Mouse (Mus musculus) erythroblast, adult 5-6 weeks (primary cell): Measurements from ENCODE around the gene Arhgap17. TPM values are rescaled to one million over a fixed set of nuclear protein-coding genes. Genes with fewer than 3 reads are reported as not detected.
A peak's percentile ranks its signal among the peaks of the same experiment; 100 is the strongest.

Source experiments
- ATAC-seq: replicated peaks from 2 replicates; pipeline ENCODE4 v1.8.0; 2016; ENCODE audit warnings: moderate number of reproducible peaks, mild to moderate bottlenecking, moderate TSS enrichment, inconsistent platforms; ENCODE audit not compliant: poor library complexity, low FRiP score, severe bottlenecking
- total RNA-seq, 2 experiments: library from RNA; stranded (forward) in 1 of 2; stranded (reverse) in 1 of 2; fragments of 150-400 nt in 1 of 2; fragments of 200-764, 138-1000 nt in 1 of 2; gene quantifications; 2 replicates each; pipeline versions ENCODE4 v1.2.3 to v1.2.4; 2015 to 2017; ENCODE audit warnings: low replicate concordance in 2 of 2

Arhgap17 gene
- 16.5 and 24.5 TPM in 2 replicates for total RNA-seq (2015; ENCODE audit: low replicate concordance)
- 5.4 and 7.2 TPM in 2 replicates for total RNA-seq (2017; ENCODE audit: low replicate concordance)

- peak; percentile 89 for ATAC-seq
Observed at GRCm38 (mm10) chr7:123369759-123370481, at the start of gene Arhgap17, which contains the start of gene Lcmt1. Gene Arhgap17, minus strand, starts transcription at chr7:123369915. Gene Lcmt1, plus strand, starts transcription at chr7:123369784.

- no peak for ATAC-seq
Observed at GRCm38 (mm10) chr7:123417661-123418060, 47.9 kb upstream of the Arhgap17 start.

- no peak for ATAC-seq
Observed at GRCm38 (mm10) chr7:123416803-123417202, 47.1 kb upstream of the Arhgap17 start.

- no peak for ATAC-seq
Observed at GRCm38 (mm10) chr7:123412143-123412542, 42.4 kb upstream of the Arhgap17 start.

- ATAC-seq = no peak
Observed at GRCm38 (mm10) chr7:123411109-123411508, 41.4 kb upstream of the Arhgap17 start.

GRCm38 (mm10) chr7:123410502-123410901 is 40.8 kb upstream of the Arhgap17 start:
- ATAC-seq = no peak

GRCm38 (mm10) chr7:123406988-123407387 is 37.3 kb upstream of the Arhgap17 start:
- no peak for ATAC-seq

GRCm38 (mm10) chr7:123405619-123406018 is 35.9 kb upstream of the Arhgap17 start:
- ATAC-seq = no peak

GRCm38 (mm10) chr7:123404198-123404597 is 34.5 kb upstream of the Arhgap17 start:
- no peak for ATAC-seq

GRCm38 (mm10) chr7:123401121-123401520 is 31.4 kb upstream of the Arhgap17 start:
- ATAC-seq = no peak

GRCm38 (mm10) chr7:123399286-123399685 is 29.6 kb upstream of the Arhgap17 start:
- ATAC-seq = no peak

- peak; percentile 68; the same call in 1 of the 2 replicates for ATAC-seq
Observed at GRCm38 (mm10) chr7:123398828-123399227, 29.1 kb upstream of the Arhgap17 start.

GRCm38 (mm10) chr7:123397931-123398330 is 28.2 kb upstream of the Arhgap17 start:
- ATAC-seq = no peak

- no peak for ATAC-seq
Observed at GRCm38 (mm10) chr7:123397369-123397768, 27.7 kb upstream of the Arhgap17 start.

GRCm38 (mm10) chr7:123396900-123397299 is 27.2 kb upstream of the Arhgap17 start:
- no peak for ATAC-seq

- no peak for ATAC-seq
Observed at GRCm38 (mm10) chr7:123394271-123394670, 24.6 kb upstream of the Arhgap17 start.

GRCm38 (mm10) chr7:123389686-123390280 is 20.1 kb upstream of the Arhgap17 start:
- no peak for ATAC-seq

- no peak for ATAC-seq
Observed at GRCm38 (mm10) chr7:123385693-123386407, 16.1 kb upstream of the Arhgap17 start.

- peak; percentile 99 for ATAC-seq
Observed at GRCm38 (mm10) chr7:123377443-123378400, 8.0 kb upstream of the Arhgap17 start.
